Mouse (Mus musculus): ENCODE data around the gene Ovol2.

- TF ChIP-seq POLR2A (IDR thresholded peaks at IDR 0.05; ENCODE audit: borderline replicate concordance, control insufficient read depth, low read depth, low read length) (no peak), CTCF (IDR thresholded peaks at IDR 0.05; ENCODE audit: control insufficient read depth, insufficient read depth, low read length) (no peak)
Measured at GRCm38 (mm10) chr2:144337701-144338100, 5.8 kb upstream of the Ovol2 start.

All from bone marrow, adult 2 months (tissue).